Mouse (Mus musculus): Measurements from ENCODE around the gene Prdm12.
A peak's percentile ranks its signal among the peaks of the same experiment; 100 is the strongest.
"Not testable (repeated sequence)": the region's sequence is repeated elsewhere in the genome, so short reads cannot be mapped to it uniquely, and the experiment has no call there.

The Prdm12 gene

GRCm38 (mm10) chr2:31641929-31642328 lies 2.1 kb downstream of the Prdm12 start:
- no peak for DNase-seq (ENCODE audit: low spot score in 2 of 2)

- DNase-seq (ENCODE audit: low spot score in 2 of 2), result no peak
Measured at GRCm38 (mm10) chr2:31653971-31654853, 14.4 kb downstream of the Prdm12 start.

GRCm38 (mm10) chr2:31654854-31655559 lies 15.2 kb downstream of the Prdm12 start:
- DNase-seq (ENCODE audit: low spot score in 2 of 2), result no peak

- DNase-seq (ENCODE audit: low spot score in 2 of 2), result no peak
Measured at GRCm38 (mm10) chr2:31656374-31656773, 16.5 kb downstream of the Prdm12 start.

GRCm38 (mm10) chr2:31662939-31663803 lies 23.3 kb downstream of the Prdm12 start:
- DNase-seq (ENCODE audit: low spot score in 2 of 2), result no peak

GRCm38 (mm10) chr2:31663804-31664180 lies 24.0 kb downstream of the Prdm12 start:
- no peak for DNase-seq (ENCODE audit: low spot score in 2 of 2)

GRCm38 (mm10) chr2:31667332-31667731 lies 27.5 kb downstream of the Prdm12 start:
- peak in 1 of 2 experiments; percentile 24 for DNase-seq (ENCODE audit: low spot score in 2 of 2)

- DNase-seq (ENCODE audit: low spot score in 2 of 2), result peak; percentile 87 to 89
Measured at GRCm38 (mm10) chr2:31670551-31671035, 30.8 kb downstream of the Prdm12 start, which contains the start of gene Exosc2. Gene Exosc2, plus strand, starts transcription at chr2:31670715.

GRCm38 (mm10) chr2:31678641-31679040 lies 38.8 kb downstream of the Prdm12 start:
- DNase-seq (ENCODE audit: low spot score in 2 of 2), result no peak

- not testable (repeated sequence) for DNase-seq (ENCODE audit: low spot score in 2 of 2)
Measured at GRCm38 (mm10) chr2:31681051-31681707, 41.3 kb downstream of the Prdm12 start.

GRCm38 (mm10) chr2:31681731-31682235 lies 41.9 kb downstream of the Prdm12 start:
- no peak for DNase-seq (ENCODE audit: low spot score in 2 of 2)

GRCm38 (mm10) chr2:31683666-31684065 lies 43.8 kb downstream of the Prdm12 start:
- DNase-seq (ENCODE audit: low spot score in 2 of 2), result peak; percentile 47 to 58

GRCm38 (mm10) chr2:31688074-31688925 lies 48.5 kb downstream of the Prdm12 start, which contains the start of gene Abl1:
Gene Abl1, plus strand, starts transcription at chr2:31688376.
- DNase-seq (ENCODE audit: low spot score in 2 of 2), result peak; percentile 91 to 92

- no peak for DNase-seq (ENCODE audit: low spot score in 2 of 2)
Measured at GRCm38 (mm10) chr2:31689045-31689444, 49.2 kb downstream of the Prdm12 start.

- DNase-seq (ENCODE audit: low spot score in 2 of 2), result no peak
Measured at GRCm38 (mm10) chr2:31690063-31690462, 50.2 kb downstream of the Prdm12 start.

GRCm38 (mm10) chr2:31698209-31698608 lies 58.4 kb downstream of the Prdm12 start:
- DNase-seq (ENCODE audit: low spot score in 2 of 2), result no peak

- peak in 1 of 2 experiments; percentile 29 for DNase-seq (ENCODE audit: low spot score in 2 of 2)
Measured at GRCm38 (mm10) chr2:31700545-31701446, 61.0 kb downstream of the Prdm12 start.

GRCm38 (mm10) chr2:31703226-31703625 lies 63.4 kb downstream of the Prdm12 start:
- no peak for DNase-seq (ENCODE audit: low spot score in 2 of 2)

Data from natural killer cell, adult 2 months (primary cell).